Mouse (Mus musculus): ENCODE measurements around the gene Nsun2. TPM values are rescaled to one million over a fixed set of nuclear protein-coding genes. Genes with fewer than 3 reads are reported as not detected.

Gene Nsun2
- polyA plus RNA-seq, 1 experiment from 2014 or later, result 75.2 TPM

GRCm38 (mm10) chr13:69506341-69507086, 27.0 kb upstream of the Nsun2 start:
- ATAC-seq (ENCODE audit: low FRiP score), result no peak
- Histone ChIP-seq H3K4me2 (no peak overlapping the region), H3K9ac (no peak overlapping the region), H3K27me3 (no peaks in the 10 kb centered on the region), H3K9me3 (no peaks in the 10 kb centered on the region), H3K27ac (no peak overlapping the region), H3K4me1 (replicated peaks) (peaks cover 6% of the 10 kb centered on the region), H3K4me3 (no peak overlapping the region), H3K36me3 (peaks cover 85% of the 10 kb centered on the region)
- 90% methylated on average over 12 of the region's 12 CpGs for WGBS

GRCm38 (mm10) chr13:69507666-69508065, 25.9 kb upstream of the Nsun2 start:
- Histone ChIP-seq H3K9ac (no peak overlapping the region), H3K4me1 (replicated peaks) (peaks cover 6% of the 10 kb centered on the region), H3K4me2 (no peak overlapping the region), H3K9me3 (no peaks in the 10 kb centered on the region), H3K4me3 (no peak overlapping the region), H3K27me3 (no peaks in the 10 kb centered on the region), H3K36me3 (peaks cover 85% of the 10 kb centered on the region), H3K27ac (no peak overlapping the region)
- WGBS, result 96% methylated on average over 3 of the region's 3 CpGs
- no peak for ATAC-seq (ENCODE audit: low FRiP score)

DNA sequence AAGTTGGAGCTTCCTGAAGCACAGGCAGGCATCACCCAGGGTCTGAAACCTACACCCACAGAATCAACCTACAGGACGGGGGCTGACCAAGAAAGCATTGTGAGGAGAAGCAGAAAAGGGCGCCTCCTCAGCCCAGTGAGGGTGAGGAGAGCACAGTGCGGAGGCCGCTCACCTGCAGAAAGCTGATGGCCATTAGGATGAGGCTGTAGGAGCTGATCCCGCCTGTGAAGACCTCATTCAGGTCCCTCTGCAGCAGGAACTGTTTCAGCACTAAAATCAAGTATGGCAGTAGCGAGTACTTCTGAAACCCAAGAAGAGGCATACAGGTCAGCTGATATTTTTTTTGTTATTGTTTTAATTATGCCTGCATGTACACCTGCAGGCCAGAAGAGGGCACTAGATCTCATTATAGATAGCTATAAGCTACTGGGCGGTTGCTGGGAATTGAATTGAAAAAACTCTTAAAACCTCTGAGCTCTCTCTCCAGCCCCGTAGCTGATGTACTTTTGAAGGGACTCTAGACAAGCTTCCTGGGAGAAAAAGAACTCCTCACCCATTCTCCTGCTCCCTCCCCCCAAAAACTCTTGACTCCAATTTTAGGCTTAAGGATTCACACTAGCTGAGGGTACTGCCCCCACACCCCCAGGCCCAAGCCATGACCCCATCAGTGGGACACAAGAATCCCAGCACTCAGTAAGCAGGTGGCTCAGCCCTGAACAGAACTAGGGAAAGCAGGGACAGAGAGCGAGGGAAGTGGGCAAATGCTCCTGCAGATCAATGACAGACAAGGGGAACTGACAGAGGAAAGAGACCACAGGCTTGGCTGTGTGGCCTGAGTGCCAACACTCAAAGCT, 23.9 kb upstream of the Nsun2 start:
- peak; percentile 75 for ATAC-seq (ENCODE audit: low FRiP score)
- peaks cover 6% of the 10 kb centered on the region for H3K4me1 ChIP-seq (replicated peaks)
- no peak overlapping the region for H3K9ac ChIP-seq
- no peaks in the 10 kb centered on the region for H3K27me3 ChIP-seq
- H3K4me3 ChIP-seq, result no peak overlapping the region
- H3K27ac ChIP-seq, result no peak overlapping the region
- no peak overlapping the region for H3K4me2 ChIP-seq
- 69% methylated on average over 9 of the region's 9 CpGs for WGBS
- no peaks in the 10 kb centered on the region for H3K9me3 ChIP-seq
- H3K36me3 ChIP-seq, result peaks cover 73% of the 10 kb centered on the region

DNA sequence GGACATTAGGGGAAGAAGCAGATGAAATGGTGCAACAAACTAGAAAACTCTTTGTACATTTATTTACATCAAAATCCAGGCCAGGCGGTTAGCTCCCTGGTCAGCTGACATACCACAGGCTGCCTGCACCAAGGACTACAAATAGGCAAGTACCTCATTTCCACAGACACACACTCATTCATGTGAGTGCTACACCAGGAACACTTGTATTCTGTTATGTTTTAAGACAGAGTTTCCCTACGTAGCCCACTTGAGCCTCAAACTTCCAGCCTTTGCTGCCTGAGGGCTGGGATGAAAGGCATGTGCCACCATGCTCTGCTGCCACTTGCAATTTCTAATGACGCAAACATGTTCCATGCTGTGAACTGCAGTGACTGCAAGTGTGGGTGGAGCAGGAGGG, 18.5 kb upstream of the Nsun2 start:
- Histone ChIP-seq H3K4me2 (no peak overlapping the region), H3K9me3 (no peaks in the 10 kb centered on the region), H3K36me3 (peaks cover 28% of the 10 kb centered on the region), H3K4me3 (no peak overlapping the region), H3K9ac (no peak overlapping the region), H3K4me1 (replicated peaks) (peaks cover 24% of the 10 kb centered on the region), H3K27ac (no peak overlapping the region), H3K27me3 (no peaks in the 10 kb centered on the region)
- WGBS, result 87% methylated on average over 3 of the region's 3 CpGs
- ATAC-seq (ENCODE audit: low FRiP score), result no peak

- ATAC-seq (ENCODE audit: low FRiP score), result no peak
- Histone ChIP-seq H3K36me3 (peaks cover 9% of the 10 kb centered on the region; the same call in 1 of the 2 replicates), H3K4me3 (no peak overlapping the region), H3K4me2 (no peak overlapping the region), H3K4me1 (replicated peaks) (peaks cover 43% of the 10 kb centered on the region), H3K27ac (no peak overlapping the region), H3K27me3 (no peaks in the 10 kb centered on the region), H3K9ac (0 out of 2 replicates have a peak overlapping the region, but pooled peaks have one; percentile 13), H3K9me3 (no peaks in the 10 kb centered on the region)
- WGBS, result 89% methylated on average over 6 of the region's 6 CpGs
Measured at GRCm38 (mm10) chr13:69517445-69517844, 16.1 kb upstream of the Nsun2 start.

GRCm38 (mm10) chr13:69519137-69519536, 14.4 kb upstream of the Nsun2 start:
- Histone ChIP-seq H3K27me3 (no peaks in the 10 kb centered on the region), H3K4me3 (no peak overlapping the region), H3K9me3 (no peaks in the 10 kb centered on the region), H3K4me2 (no peak overlapping the region), H3K27ac (no peak overlapping the region), H3K36me3 (no peaks in the 10 kb centered on the region), H3K4me1 (replicated peaks) (peaks cover 60% of the 10 kb centered on the region), H3K9ac (no peak overlapping the region)
- no peak for ATAC-seq (ENCODE audit: low FRiP score)
- 66% methylated on average over 6 of the region's 6 CpGs for WGBS

- no peak overlapping the region for H3K4me3 ChIP-seq
- peaks cover 90% of the 10 kb centered on the region for H3K4me1 ChIP-seq (replicated peaks)
- H3K4me2 ChIP-seq, result no peak overlapping the region
- H3K36me3 ChIP-seq, result no peaks in the 10 kb centered on the region
- no peaks in the 10 kb centered on the region for H3K9me3 ChIP-seq
- peak overlapping the region; percentile 61 for H3K9ac ChIP-seq
- WGBS, result 84% methylated on average over 1 of the region's 1 CpGs
- ATAC-seq (ENCODE audit: low FRiP score), result no peak
- no peaks in the 10 kb centered on the region for H3K27me3 ChIP-seq
- H3K27ac ChIP-seq, result peak overlapping the region; percentile 44; the same call in 1 of the 2 replicates
Measured at GRCm38 (mm10) chr13:69522161-69522791, 11.3 kb upstream of the Nsun2 start.

DNA sequence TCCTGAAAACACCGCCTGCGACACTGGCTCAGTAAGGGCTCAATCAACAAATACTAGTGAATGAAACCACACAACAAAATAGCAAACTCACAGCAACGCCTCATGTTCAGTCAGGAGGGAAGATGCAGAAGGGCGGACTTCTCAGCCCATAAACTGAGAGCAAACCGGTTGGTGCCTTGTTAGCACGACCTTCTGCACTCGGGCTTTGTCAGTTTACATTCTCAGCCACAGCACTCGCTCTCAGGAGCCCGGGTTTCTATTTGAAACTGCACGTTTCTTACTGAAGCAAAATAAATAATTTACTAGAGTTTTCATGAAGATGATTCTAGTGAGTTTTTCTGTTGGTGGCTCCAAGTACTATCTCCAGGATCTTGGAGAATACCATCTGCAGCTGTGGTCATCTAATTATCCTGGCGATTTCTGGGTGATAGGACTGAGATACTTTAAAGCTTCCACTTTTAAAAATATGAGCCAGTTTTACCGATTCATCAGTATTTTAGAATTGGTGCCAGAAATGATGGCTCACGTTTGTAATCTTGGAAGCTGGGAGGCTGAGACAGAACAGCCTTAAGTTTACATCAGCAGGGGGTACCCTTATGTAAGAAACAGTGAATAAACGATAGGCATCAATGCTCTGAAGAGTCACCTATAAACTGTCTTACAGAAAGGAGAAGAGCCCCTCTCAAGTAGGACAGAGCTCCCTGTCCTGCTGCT, 9.9 kb upstream of the Nsun2 start:
- no peak overlapping the region for H3K4me2 ChIP-seq
- no peak for ATAC-seq (ENCODE audit: low FRiP score)
- H3K9ac ChIP-seq, result no peak overlapping the region
- WGBS, result 63% methylated on average over 14 of the region's 14 CpGs
- H3K27ac ChIP-seq, result no peak overlapping the region; the same call in 1 of the 2 replicates
- no peaks in the 10 kb centered on the region for H3K27me3 ChIP-seq
- no peaks in the 10 kb centered on the region for H3K36me3 ChIP-seq
- H3K4me1 ChIP-seq (replicated peaks), result peaks cover 92% of the 10 kb centered on the region
- no peak overlapping the region for H3K4me3 ChIP-seq
- H3K9me3 ChIP-seq, result no peaks in the 10 kb centered on the region

- H3K9me3 ChIP-seq, result no peaks in the 10 kb centered on the region
- H3K4me1 ChIP-seq (replicated peaks), result peaks cover 94% of the 10 kb centered on the region
- no peak overlapping the region for H3K9ac ChIP-seq
- no peak overlapping the region for H3K4me2 ChIP-seq
- WGBS, result 80% methylated on average over 2 of the region's 2 CpGs
- H3K36me3 ChIP-seq, result no peaks in the 10 kb centered on the region
- no peak overlapping the region for H3K27ac ChIP-seq
- H3K27me3 ChIP-seq, result no peaks in the 10 kb centered on the region
- no peak overlapping the region for H3K4me3 ChIP-seq
- no peak for ATAC-seq (ENCODE audit: low FRiP score)
Measured at GRCm38 (mm10) chr13:69524158-69524530, 9.4 kb upstream of the Nsun2 start.

DNA sequence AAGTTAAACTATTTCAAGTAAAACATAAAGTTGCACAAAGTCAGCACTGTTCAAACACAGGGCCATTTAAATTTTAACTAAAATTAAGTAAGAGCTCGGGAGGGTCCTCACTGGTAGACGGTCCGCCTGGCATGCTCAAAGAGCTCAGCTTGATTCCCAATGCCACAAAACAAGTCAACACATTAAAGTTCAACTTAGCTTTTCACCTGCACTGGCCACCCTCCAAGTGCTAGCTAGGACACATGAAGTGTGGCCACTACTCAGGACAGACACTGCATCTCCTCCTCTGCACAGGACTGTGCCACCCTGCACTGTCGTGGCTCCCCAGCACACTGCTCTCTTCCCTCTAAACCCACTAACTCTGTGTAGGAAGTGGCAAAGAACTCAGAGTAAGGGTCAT, 7.7 kb upstream of the Nsun2 start:
- no peaks in the 10 kb centered on the region for H3K9me3 ChIP-seq
- no peaks in the 10 kb centered on the region for H3K36me3 ChIP-seq
- no peak overlapping the region for H3K4me3 ChIP-seq
- 58% methylated on average over 4 of the region's 4 CpGs for WGBS
- H3K27me3 ChIP-seq, result no peaks in the 10 kb centered on the region
- ATAC-seq (ENCODE audit: low FRiP score), result no peak
- no peak overlapping the region for H3K27ac ChIP-seq
- no peak overlapping the region for H3K9ac ChIP-seq
- peaks cover 94% of the 10 kb centered on the region for H3K4me1 ChIP-seq (replicated peaks)
- no peak overlapping the region for H3K4me2 ChIP-seq

DNA sequence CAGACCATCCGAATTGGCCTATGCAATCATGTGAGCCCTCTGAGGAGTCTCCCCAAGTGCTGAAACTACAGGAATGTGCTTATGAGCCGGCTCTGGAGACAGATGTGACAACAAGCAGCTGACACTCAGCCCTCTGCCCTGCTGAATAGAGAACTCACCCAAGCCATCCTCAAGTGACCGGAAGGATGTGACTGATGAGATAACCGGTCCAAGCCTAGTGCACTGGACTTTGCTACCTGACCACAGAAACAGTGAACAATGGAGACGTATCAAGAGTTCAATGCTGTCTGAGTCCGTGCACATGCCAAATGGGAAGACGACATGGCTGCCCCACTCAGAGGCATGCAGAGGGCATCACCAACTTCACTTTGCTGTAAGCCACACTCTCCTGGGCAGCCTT, 5.0 kb upstream of the Nsun2 start:
- H3K4me2 ChIP-seq, result no peak overlapping the region
- 80% methylated on average over 7 of the region's 7 CpGs for WGBS

DNA sequence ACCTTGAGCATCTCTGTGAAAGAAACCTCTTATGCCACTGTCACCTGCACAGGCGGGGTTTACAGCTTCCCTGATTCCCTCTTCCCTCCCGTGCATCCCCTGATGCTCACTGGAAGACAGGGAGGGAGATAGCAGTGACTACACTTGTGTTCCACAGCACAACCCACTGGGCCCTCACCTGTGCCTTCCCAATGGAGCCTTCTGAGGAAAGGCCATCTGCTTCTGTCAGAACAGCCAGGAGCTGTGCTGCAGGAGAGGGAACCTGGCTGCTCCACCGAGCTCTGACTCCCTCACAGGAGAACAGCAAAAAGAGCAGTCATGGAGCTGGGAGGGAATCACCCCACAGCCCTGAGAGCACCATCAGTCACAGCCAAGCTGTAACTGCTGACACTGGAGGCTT, 3.4 kb upstream of the Nsun2 start:
- Histone ChIP-seq H3K4me1 (replicated peaks) (peaks cover 77% of the 10 kb centered on the region), H3K27me3 (no peaks in the 10 kb centered on the region), H3K27ac (no peak overlapping the region), H3K4me2 (peak overlapping the region; percentile 99), H3K9me3 (no peaks in the 10 kb centered on the region), H3K4me3 (0 out of 2 replicates have a peak overlapping the region, but pooled peaks have one; percentile 94), H3K36me3 (no peaks in the 10 kb centered on the region), H3K9ac (peak overlapping the region; percentile 95)
- no peak for ATAC-seq (ENCODE audit: low FRiP score)
- 82% methylated on average over 3 of the region's 3 CpGs for WGBS

More for the DNA sequence above, 5.0 kb upstream of the Nsun2 start:
- Histone ChIP-seq H3K9me3 (no peaks in the 10 kb centered on the region), H3K36me3 (no peaks in the 10 kb centered on the region), H3K4me3 (no peak overlapping the region), H3K4me1 (replicated peaks) (peaks cover 92% of the 10 kb centered on the region), H3K27ac (no peak overlapping the region), H3K27me3 (no peaks in the 10 kb centered on the region), H3K9ac (no peak overlapping the region)
- ATAC-seq (ENCODE audit: low FRiP score), result no peak
